Mouse (Mus musculus) frontal cortex, adult (tissue): ENCODE data around the gene Cldn6.

Experiments
- ATAC-seq: cut with Nextera tagmentation; 2 replicates; pipeline ENCODE4 v1.9.2; 2017; ENCODE audit warnings: mild to moderate bottlenecking, moderate library complexity, mixed read lengths; ENCODE audit not compliant: low TSS enrichment

Gene Cldn6

DNA sequence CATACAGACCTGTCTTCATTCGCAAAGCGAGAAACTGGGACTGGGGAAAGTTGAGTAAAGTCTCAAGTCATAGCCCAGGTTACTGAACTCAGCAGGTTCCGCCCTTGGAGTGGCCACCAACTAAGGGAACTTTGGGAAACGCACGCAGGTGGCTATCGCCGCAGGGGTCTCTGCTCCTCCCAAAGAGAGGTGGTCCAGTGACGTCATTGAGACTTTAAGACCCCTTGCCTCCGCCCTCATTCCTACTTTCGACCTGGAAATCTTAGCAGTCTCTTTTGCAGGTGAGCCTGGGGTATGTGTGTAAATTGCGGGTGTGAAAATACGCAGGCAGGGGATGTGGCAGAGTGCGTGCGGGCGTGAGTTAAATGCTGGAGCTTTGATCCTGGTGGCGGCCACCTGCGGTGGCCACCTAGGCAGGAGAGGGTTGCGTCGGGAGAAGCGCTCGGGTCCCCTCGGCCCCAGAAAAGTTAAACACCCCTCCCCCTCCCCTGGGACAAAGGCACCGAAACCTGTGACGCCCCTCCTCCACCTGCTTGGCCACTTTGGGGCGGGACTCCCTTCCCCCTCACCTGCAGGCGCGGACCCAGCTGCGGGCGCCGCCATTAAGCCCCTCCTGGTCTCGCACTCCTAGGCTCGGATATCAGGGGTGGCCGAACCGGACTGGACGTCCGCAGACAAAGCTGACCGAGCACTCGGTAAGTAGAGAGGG lies at the start of gene Cldn6:
Gene Cldn6 (plus strand): TSS at position 123 of the 709 bp plus-strand sequence.
- no peak for ATAC-seq

DNA sequence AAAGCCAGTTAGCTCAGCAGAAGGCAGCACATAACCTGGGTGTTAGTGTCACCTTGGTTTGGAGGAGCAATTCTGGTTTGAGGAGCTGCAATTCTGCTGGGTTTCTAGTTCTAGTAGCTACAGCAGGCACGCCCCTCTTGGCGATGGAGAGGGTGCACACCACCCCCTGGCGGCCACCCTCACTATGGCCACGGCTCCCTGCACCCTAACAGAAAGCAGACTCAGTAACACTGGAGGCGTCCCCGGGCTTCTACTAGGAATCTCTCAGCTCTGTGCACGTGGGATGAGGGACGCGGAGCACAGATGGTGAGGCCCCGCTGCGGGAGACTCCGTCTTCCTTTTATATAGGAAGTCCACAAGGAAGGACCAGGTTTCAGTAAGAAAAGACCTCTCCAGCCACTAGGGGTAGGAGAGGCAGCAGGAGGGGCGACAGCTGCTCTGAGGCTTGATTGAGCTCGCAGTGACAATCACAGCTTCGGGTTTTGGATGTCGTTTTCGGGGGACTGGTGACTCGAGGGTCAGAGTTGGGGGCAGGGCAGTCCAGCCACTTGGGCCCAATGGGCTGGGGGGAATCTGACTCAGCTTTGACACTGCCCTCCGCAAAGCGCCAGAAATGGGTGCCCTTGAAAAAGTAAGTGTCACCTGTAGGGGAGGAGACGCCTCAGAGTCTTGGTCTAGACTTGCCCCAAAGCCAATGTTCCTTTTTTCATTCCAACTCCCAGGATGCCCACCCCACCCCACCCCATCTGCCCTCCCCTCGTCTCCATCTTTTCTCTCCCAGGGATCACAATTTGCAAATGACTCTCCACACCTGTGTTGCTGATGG lies 48.6 kb upstream of the Cldn6 start:
- ATAC-seq: peak; percentile 100

DNA sequence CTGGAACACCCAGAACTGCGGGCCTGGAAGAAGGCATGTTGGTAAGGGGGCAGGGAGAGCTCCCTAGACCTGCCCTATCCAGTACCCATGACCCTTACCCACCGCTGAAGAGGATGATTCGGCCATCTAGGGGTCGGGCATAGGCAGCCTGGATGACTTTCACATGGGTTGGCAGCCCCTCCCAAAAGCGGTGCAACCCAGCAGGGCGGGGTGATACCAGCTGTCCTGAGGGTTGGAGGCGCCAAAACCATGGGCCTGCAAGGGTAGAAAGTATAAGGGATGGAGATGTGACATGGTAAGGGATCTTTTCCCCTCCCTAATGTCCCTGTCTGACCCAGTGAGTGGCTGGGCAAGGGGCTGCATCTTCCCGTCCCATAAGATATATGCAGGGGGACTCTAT lies 47.8 kb upstream of the Cldn6 start:
- ATAC-seq: no peak

DNA sequence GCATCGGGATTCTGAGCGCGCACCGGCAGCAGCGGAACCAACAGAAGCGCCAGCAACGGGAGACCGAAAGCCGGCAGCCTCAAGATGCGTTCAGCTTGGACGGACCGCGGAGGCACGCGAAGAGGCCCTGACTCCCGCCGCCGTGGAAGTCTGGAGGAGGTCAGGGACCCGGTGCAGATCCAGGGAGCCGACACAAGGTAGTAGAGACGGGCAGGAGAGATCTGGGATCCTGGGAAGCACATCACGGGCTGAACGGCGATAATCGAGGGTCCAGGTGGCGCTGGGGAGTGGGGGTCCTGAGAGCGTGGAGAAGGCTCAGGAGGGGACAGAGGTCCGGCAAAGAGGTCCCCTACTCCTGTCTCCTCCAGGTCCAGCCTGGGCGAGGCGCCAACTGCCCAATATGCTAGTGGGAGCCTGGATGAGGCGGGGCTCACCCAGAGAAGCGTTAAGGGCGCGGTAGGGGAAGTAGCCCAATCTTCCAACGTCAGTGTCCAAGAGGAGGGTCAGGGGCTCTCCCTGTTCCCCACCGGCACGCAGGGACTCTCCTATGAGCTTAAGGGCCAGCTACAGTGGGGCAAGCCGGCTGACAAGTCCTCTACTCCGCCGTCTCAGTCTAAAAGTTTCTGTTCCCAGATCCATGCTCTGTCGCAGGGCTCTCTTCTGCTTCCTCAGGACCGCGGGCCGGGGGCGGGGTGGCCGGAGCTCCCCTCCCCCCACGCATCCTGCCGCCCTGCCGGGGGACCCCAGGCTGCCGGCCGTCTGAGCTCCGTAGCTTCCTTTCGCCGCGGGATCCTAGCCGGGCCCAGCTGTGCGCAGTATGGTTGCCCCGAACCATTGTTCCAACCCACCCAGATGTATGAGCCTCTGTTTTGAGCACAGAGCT lies 34.2 kb upstream of the Cldn6 start, which contains the start of gene Mmp25:
Gene Mmp25 (minus strand): TSS at position 665 of the 883 bp plus-strand sequence.
- no peak for ATAC-seq

DNA sequence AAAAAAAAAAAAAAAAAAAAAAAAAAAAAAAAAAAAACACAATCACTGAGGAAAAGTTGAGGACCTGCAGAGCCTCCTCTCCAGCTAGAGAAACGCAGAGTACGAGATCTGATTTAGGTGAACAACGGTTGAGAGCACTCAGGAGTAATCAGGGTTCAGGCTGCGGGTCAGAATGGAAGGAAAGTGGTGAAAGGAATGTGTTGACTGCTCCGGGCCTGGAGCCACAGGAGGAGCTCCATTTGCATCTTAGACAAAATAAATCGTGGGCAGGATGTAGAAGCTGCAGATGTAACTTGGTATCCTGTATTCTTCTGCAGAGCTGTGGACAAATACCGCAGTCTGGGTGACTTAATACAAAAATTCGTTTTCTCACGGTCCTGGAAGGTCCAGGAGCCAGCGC lies 33.2 kb upstream of the Cldn6 start:
- no peak for ATAC-seq

DNA sequence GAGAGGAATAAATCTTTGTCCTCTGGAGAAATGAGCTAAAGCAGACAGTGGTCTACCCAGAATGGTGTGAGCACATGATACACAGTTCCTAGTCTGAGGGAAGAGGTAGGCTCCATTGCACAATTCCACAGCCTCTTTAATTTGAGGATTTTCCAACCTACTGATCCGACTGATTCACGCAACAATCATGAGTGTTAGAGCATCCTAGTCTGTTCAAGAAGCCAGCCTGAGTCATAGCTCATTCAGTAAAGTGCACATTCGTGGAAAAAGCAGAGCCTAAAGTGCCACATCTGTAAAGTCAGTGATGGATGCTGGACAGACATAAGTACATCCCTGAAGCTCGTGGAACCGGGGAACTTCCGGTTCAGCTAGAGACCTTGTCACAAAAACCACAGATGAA lies 27.7 kb upstream of the Cldn6 start:
- ATAC-seq: no peak

DNA sequence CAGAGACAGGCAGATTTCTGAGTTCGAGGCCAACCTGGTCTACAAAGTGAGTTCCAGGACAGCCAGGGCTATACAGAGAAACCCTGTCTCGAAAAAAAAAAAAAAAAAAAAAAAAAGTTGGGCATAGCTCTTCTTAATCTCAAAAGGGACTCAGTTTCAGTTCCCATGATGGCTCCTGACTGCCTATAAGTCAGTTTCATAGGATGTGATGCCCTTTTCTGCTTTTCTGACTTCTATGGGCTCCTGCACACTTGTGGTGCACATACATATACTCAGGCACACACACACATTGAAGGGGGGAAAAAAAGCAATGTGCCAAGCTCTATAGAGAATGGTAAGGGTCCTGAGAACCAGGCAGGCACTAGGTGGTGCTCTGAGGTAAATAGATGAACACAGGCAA lies 25.7 kb upstream of the Cldn6 start:
- no peak for ATAC-seq

DNA sequence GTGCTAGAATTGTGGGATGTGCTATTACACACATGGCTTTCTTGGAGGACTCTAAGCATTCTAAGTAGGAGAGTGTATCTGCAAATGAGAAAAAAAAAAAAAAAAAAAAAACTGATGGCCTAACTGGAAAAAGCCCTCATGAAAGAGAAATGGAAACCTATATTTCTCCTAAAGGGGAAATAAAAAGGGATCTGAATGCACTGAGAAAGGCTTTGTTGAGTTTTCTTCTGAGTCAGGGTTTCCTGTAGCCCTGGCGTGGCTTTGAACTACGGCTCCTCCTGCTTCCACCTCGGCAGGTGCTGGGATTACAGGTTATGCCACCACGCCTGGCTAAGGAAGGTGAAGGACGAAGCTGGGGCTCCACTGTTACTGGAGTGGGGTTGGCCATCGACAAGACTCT lies 25.0 kb upstream of the Cldn6 start:
- ATAC-seq: no peak

DNA sequence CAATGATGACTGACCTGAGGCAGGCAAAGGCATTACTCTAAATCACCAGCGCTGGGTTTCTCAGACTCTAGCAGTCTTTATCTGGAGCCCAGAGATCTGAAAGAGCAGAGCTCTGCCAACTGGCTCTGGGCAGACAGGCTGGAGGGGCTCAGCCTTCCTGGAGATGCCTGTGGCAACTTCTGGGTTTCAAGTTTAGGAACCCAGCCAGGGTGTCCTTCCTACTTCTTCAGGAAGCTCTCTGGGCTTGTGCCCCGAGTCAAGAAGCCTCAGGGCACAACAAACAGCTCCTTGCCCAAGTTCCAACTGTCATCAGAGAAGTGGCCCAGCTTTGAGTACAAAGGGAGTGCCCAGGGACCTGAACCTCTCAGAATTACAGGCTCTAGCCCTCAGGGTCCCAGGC lies 24.6 kb upstream of the Cldn6 start:
- no peak for ATAC-seq

DNA sequence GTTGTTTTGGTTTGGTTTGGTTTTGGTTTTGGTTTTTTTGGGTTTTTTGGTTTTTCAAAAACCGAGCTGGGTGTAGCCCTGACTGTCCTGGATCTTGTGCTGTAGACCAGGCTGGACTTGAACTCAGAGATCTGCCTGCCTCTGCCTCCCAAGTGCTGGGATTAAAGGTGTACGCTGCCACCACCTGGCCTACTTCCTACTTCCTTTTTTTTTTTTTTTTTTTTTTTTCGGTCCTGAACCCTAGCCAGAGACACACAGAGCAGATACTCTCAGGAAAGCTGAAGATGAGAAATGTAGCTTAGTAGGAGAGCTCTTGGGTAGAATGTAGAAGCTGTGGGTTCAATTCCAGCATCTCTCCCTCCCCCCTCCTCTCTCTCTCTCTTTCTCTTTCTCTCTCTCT lies 20.6 kb upstream of the Cldn6 start:
- ATAC-seq: no peak

DNA sequence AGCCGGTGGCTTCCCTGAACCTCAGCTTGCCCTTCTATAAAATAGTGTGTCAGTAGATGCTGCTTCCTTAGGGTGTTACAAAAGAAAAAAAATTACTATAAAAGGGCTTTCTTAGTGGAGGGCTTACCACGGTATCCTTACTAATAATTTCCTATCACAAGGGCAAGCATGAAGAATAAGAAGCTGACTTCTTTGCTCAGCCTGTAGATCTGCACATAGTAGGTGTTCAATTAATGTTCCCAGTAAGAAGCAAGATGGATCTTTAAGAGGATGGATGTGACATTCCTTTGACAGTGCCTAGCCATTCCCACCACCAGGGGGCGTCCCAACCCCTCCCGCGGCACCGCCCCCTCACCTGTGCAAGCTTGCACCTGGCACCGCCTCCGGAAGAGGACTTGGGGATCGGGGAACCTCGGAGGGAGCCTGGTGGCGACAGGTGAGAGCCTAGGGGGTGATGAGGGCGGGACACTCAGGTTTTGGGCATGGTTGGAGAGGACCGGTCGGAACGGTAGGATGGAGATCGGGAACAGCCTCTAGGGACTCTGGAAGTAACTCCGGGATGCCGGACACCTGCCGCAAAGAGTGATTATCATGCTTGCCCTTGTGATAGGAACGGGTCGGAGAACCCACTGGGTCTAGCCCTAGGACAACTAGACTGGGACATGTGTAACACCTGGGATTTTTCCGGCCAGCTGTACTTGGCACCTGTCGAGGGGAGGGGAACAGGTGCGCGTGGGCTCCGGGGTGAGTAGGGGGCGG lies 18.8 kb upstream of the Cldn6 start, which contains the start of gene Bicdl2:
Gene Bicdl2 (plus strand): TSS at position 390 of the 759 bp plus-strand sequence.
- no peak for ATAC-seq

DNA sequence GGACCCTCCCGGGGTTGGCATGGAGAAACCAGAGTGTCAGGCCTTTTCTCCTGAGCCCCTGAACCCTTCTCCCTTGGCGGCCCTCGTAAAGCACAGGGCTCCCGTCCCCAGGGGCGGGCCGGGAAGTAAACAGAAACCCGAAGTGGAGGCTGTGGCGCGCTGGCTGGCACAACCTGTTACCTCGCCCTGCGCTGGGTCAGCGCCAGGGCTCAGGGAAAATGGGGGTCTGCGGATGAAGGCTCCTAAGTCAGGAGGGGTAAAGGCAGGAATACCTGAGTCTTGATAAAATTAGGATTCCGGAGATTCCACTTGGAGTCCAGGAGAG lies 18.2 kb upstream of the Cldn6 start:
- ATAC-seq: no peak

DNA sequence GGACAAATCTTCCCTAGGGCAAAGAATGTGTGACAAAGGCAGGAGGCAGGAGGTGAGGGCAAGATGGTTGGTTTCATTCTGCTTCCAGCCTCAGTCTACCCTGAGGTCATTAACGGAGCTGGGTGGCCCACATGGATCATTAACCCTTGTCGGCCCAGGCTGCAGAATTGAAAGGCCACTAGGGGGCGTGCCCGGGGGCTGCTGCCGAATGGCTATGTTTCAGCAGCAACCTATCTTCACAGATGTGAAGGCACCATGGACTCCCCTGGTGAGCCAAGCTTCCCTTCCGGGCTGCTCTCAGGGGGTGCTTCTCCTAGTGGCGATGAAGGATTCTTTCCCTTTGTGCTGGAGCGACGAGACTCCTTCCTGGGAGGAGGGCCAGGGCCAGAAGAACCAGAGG lies 17.5 kb upstream of the Cldn6 start:
- ATAC-seq: no peak

DNA sequence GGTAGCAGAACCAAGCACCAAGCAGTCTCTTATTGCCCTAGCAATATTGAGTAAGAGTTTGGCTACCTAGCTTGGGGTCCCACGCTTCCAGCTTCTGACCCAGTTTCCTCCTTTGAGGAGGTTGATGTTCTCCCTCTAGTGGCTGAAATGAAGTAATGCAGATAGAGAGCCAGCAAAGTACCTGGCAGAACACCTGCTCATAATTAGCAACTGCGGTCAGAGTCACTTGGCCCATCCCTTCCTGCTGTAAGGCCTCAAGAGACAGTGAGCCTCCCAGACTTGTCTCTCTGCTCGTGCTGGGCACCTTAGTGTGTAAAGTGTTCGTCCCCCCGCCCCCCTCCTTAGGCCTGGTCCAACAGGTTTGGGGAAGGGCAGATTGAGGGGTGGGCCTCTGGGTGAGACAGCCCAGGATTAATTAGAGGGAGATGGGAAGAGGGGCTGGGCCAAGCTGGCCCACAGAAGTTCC lies 14.5 kb upstream of the Cldn6 start:
- ATAC-seq: no peak

DNA sequence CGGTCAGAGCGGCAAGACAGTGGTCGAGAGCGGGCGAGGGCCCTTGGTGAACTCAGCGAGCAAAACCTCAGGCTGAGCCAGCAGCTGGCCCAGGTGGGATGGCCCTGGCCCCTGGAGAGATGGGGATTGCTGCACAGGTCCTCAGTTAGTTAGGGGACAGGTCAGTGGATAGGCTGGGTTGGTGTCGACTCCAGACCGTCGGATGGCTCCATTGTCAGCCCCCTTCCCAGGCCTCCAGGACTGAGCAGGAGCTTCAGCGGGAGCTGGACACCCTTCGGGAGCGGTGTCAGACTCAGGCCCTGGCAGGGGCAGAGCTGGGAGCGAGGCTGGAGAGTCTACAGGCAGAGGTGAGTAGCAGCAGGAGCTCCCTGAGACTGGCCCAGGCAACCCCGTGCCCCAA lies 13.5 kb upstream of the Cldn6 start:
- no peak for ATAC-seq

DNA sequence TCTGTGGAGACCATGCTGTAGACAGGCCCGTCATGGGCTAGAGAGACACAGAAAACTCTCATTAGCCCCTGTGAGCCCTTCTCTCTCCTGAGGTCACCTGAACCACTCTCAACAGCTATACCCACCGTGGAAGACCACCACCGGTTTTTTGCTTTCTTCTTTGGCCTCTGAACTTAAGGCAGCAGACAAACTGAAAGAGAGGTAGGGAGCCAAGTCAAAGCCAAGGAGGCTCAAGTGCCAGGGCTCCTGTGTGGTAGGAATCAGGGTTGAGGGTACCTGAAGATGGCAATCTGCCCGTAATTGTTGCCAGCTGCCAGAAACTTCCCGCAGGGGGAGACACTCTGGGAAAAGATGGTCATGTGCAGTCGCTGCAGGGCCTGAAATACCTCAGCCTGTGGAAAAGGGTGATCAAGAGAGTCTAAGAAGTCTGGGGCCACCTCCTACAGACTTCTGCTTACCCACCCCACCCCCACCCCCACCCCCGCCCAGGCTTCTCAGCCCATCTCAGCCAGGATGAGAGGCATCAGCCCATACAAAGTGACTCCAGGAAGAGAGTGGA lies 8.5 kb upstream of the Cldn6 start:
- ATAC-seq: no peak

DNA sequence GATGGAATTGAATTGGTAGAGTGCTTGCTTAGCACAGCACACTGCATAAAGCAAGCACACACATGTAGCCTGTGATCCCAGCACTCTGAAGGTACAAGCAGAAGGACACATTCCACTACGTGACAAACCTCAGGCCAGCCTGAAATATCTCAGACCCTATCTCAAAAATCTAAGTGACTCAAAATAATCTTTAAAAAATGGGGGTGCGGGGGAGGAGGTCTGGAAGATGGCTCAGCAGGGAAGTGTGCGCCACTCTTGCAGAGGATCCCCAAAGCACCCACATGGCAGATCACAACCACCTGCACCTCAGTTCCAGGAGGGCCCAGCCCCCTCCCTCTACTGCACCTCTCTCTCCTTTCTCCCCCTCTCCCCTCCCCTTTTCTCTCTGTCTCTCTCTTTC lies 7.5 kb upstream of the Cldn6 start:
- no peak for ATAC-seq

DNA sequence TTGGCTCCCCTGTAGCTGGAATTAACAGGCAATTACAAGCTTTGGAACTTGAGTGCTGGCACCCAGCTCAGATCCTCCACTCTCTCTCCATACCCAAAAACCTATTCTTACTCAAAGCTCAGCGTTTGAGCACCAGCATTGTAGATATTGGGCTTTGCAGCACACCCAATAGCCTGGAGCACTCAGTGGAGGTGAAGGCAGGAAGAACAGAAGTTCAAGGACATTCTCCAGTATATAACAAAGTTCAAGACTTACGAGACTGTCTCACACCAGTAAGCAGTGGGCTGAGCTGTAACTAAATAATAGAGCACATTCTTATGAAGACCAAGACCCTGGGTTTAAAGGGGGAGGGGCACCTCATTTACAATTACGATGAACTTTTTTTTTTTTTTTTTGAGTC lies 6.3 kb upstream of the Cldn6 start:
- ATAC-seq: no peak

DNA sequence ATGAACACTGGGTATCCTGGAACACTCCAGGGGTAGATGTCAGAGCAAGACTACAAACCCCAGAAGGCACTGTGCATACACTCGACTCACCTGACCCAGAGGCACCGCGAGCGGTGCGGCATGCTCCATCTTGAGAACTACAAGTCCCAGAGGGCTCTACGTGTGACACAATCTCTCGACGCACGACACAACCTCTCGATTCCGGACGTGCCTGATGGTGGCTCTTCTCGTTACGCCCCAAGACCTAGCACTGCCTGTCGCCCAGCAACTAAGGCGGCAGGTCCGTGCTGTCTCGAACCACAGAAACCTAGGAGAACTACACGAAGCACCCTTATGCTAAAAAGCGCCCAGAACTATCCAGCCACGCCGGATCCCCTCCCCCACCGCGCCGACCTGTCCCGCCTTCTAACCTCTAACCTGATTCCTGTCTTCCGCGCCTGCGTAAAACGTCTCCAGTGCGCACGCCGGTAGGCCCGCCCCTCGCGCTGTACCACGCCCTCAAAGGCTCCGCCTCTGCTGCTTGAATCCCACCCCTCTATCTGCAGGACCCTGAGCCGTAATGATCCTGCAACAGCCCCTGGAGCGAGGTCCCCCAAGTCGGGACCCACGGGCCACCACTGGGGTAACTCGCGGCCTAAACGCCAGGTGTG lies 5.5 kb upstream of the Cldn6 start, which contains the start of the genes Hcfc1r1 and Thoc6:
Gene Hcfc1r1 (plus strand): TSS at position 173 of the 650 bp plus-strand sequence.
Gene Thoc6 (minus strand): TSS at position 459 of the 650 bp plus-strand sequence.
- ATAC-seq: peak; percentile 95

DNA sequence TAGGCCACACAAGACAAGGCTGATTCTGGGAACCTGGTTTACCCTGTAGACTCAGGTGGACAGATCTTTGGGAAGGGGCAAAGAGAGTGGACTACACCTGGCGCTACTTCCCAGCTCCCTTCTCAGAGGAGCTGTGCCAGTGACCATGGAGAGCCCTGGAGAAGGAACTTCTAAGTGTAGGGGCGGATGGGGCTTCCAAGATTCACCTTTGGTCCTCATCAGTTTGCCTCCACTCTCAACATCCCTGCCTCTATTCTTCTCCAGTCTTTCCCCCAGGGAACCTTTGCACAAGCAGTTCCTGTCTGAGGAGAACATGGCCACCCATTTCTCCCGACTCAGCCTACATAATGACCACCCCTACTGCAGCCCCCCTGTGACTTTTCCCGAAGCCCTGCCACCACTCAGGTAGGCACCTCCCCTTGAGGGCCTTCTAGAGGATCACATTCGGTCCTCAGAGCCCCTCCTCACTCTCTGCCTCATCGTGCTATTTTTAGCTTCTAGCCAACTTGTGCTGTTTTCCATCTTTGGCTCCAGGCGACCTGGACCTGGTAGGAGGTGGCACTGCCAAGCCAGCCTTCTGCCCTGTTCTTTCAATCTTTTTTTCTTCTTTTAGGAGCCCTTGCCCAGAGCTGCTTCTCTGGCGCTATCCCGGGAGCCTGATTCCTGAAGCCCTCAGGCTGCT lies 4.6 kb upstream of the Cldn6 start:
- ATAC-seq: no peak
